Mouse (Mus musculus) forebrain, embryonic 14.5 days (tissue): ENCODE results near the gene Rai14. TPM values are rescaled to one million over a fixed set of nuclear protein-coding genes. Genes with fewer than 3 reads are reported as not detected.

Experiments
- ATAC-seq: fragments of 200-750 bp; cut with Nextera tagmentation; 2 replicates; pipeline ENCODE4 v1.8.0; 2017; ENCODE audit warnings: mild to moderate bottlenecking, moderate library complexity
- DNase-seq: peaks from one replicate; pipeline ENCODE4 v3.0.0-alpha.2; 2015; ENCODE audit warnings: low spot score
- H3K27ac ChIP-seq: fragments of 300-500 bp; sonication (generic); 2 replicates; pipeline ENCODE4 v1.5.1; 2014; ENCODE audit warnings: low read depth, mild to moderate bottlenecking, control low read depth, low read length, moderate library complexity
- H3K27me3 ChIP-seq: fragments of 300-500 bp; sonication (generic); replicated peaks from 2 replicates; pipeline ENCODE4 v1.6.1; 2014; ENCODE audit warnings: low read length, control low read depth, mixed read lengths; ENCODE audit not compliant: control insufficient read depth, insufficient read depth
- H3K36me3 ChIP-seq: fragments of 300-500 bp; sonication (generic); 2 replicates; pipeline ENCODE4 v1.6.1; 2014; ENCODE audit warnings: low read length, control low read depth; ENCODE audit not compliant: control insufficient read depth, insufficient read depth
- H3K4me1 ChIP-seq: fragments of 300-500 bp; sonication (generic); 2 replicates; pipeline ENCODE4 v1.6.1; 2014; ENCODE audit warnings: antibody characterized with exemption, low read length, control low read depth; ENCODE audit not compliant: control insufficient read depth, insufficient read depth
- H3K4me2 ChIP-seq: fragments of 300-500 bp; sonication (generic); 2 replicates; pipeline ENCODE4 v1.6.1; 2014; ENCODE audit warnings: mild to moderate bottlenecking, control low read depth, low read length
- H3K4me3 ChIP-seq: fragments of 300-500 bp; sonication (generic); 2 replicates; pipeline ENCODE4 v1.5.1; 2014; ENCODE audit warnings: low read depth, low read length, control low read depth
- H3K9ac ChIP-seq: fragments of 300-500 bp; sonication (generic); 2 replicates; pipeline ENCODE4 v1.6.1; 2014; ENCODE audit warnings: mild to moderate bottlenecking, low read length, control low read depth, moderate library complexity
- H3K9me3 ChIP-seq: fragments of 300-500 bp; sonication (generic); replicated peaks from 2 replicates; pipeline ENCODE4 v1.6.1; 2016; ENCODE audit warnings: low read length, control low read depth, mixed read lengths; ENCODE audit not compliant: control insufficient read depth
- WGBS: fragments of 180-500 bp; shearing (Covaris S2); extraction: QIAGEN DNeasy Blood & Tissue Kit; methylation state at CpG from one replicate; pipeline ENCODE4 v1.1.7; 2014; 5-methylcytosine and 5-hydroxymethylcytosine counted together
- polyA plus RNA-seq: library from polyadenylated mRNA; unstranded; fragments of >200 nt; fragmentation: Nextera tagmentation; extraction: Ambion mirVana; gene quantifications from 2 replicates; pipeline ENCODE4 v1.2.1, GENCODE M21; 2014

Rai14 gene
- polyA plus RNA-seq, 1 experiment from 2014 or later, result 28.7 TPM

- WGBS, result 52% methylated on average over 5 of the region's 5 CpGs
- no peak for DNase-seq
These were observed 41.5 kb downstream of the Rai14 start for GRCm38 (mm10) chr15:10672880-10673279.

GRCm38 (mm10) chr15:10671868-10672267 is 42.6 kb downstream of the Rai14 start:
- ATAC-seq (no peak), DNase-seq (no peak)
- Histone ChIP-seq H3K9ac (no peak overlapping the region), H3K9me3 (no peaks in the 10 kb centered on the region), H3K4me1 (no peaks in the 10 kb centered on the region), H3K27ac (no peak overlapping the region), H3K27me3 (no peaks in the 10 kb centered on the region), H3K4me2 (no peak overlapping the region), H3K4me3 (no peak overlapping the region), H3K36me3 (no peaks in the 10 kb centered on the region)
- 87% methylated on average over 4 of the region's 4 CpGs for WGBS

More at GRCm38 (mm10) chr15:10672880-10673279, 41.5 kb downstream of the Rai14 start:
- no peak overlapping the region for H3K4me3 ChIP-seq
- no peak for ATAC-seq
- H3K4me2 ChIP-seq, result no peak overlapping the region
- no peaks in the 10 kb centered on the region for H3K4me1 ChIP-seq
- H3K9ac ChIP-seq, result no peak overlapping the region
- H3K27ac ChIP-seq, result no peak overlapping the region; the same call in 1 of the 2 replicates
- no peaks in the 10 kb centered on the region for H3K27me3 ChIP-seq
- H3K9me3 ChIP-seq, result no peaks in the 10 kb centered on the region
- no peaks in the 10 kb centered on the region for H3K36me3 ChIP-seq

- Histone ChIP-seq H3K36me3 (no peaks in the 10 kb centered on the region), H3K27me3 (no peaks in the 10 kb centered on the region), H3K9me3 (no peaks in the 10 kb centered on the region), H3K4me2 (no peak overlapping the region), H3K27ac (no peak overlapping the region), H3K9ac (no peak overlapping the region), H3K4me3 (no peak overlapping the region), H3K4me1 (no peaks in the 10 kb centered on the region)
- no peak for DNase-seq
- 84% methylated on average over 7 of the region's 7 CpGs for WGBS
- ATAC-seq, result no peak
These were observed 44.3 kb downstream of the Rai14 start for GRCm38 (mm10) chr15:10670107-10670506.

- ATAC-seq (0 out of 2 replicates have a peak, but pooled peaks have one; percentile 14), DNase-seq (no peak)
- Histone ChIP-seq H3K9ac (no peak overlapping the region), H3K9me3 (no peaks in the 10 kb centered on the region), H3K4me1 (no peaks in the 10 kb centered on the region), H3K36me3 (no peaks in the 10 kb centered on the region), H3K4me3 (no peak overlapping the region), H3K4me2 (no peak overlapping the region), H3K27me3 (no peaks in the 10 kb centered on the region), H3K27ac (no peak overlapping the region)
- 67% methylated on average over 10 of the region's 10 CpGs for WGBS
These were observed 46.1 kb downstream of the Rai14 start for GRCm38 (mm10) chr15:10668120-10668900.

- H3K4me3 ChIP-seq, result no peak overlapping the region
- WGBS, result 85% methylated on average over 8 of the region's 8 CpGs
- no peaks in the 10 kb centered on the region for H3K27me3 ChIP-seq
- no peaks in the 10 kb centered on the region for H3K4me1 ChIP-seq
- H3K9ac ChIP-seq, result no peak overlapping the region
- DNase-seq, result no peak
- no peak overlapping the region for H3K4me2 ChIP-seq
- no peaks in the 10 kb centered on the region for H3K36me3 ChIP-seq
- H3K9me3 ChIP-seq, result no peaks in the 10 kb centered on the region
- no peak overlapping the region for H3K27ac ChIP-seq
- ATAC-seq, result no peak
These were observed 48.6 kb downstream of the Rai14 start for GRCm38 (mm10) chr15:10665816-10666215.

GRCm38 (mm10) chr15:10664529-10664898 is 49.9 kb downstream of the Rai14 start:
- Histone ChIP-seq H3K4me2 (no peak overlapping the region), H3K27me3 (no peaks in the 10 kb centered on the region), H3K27ac (no peak overlapping the region), H3K9ac (no peak overlapping the region), H3K4me1 (no peaks in the 10 kb centered on the region), H3K9me3 (no peaks in the 10 kb centered on the region), H3K4me3 (no peak overlapping the region), H3K36me3 (no peaks in the 10 kb centered on the region)
- 92% methylated on average over 5 of the region's 5 CpGs for WGBS
- no peak for ATAC-seq
- DNase-seq, result no peak

- Histone ChIP-seq H3K27me3 (no peaks in the 10 kb centered on the region), H3K9me3 (no peaks in the 10 kb centered on the region), H3K4me3 (no peak overlapping the region), H3K36me3 (no peaks in the 10 kb centered on the region), H3K4me1 (no peaks in the 10 kb centered on the region), H3K27ac (no peak overlapping the region), H3K4me2 (no peak overlapping the region), H3K9ac (no peak overlapping the region)
- DNase-seq, result no peak
- ATAC-seq, result no peak
- WGBS, result 91% methylated on average over 5 of the region's 5 CpGs
These were observed 50.5 kb downstream of the Rai14 start for GRCm38 (mm10) chr15:10663793-10664528.

- 52% methylated on average over 3 of the region's 3 CpGs for WGBS
- ATAC-seq, result peak; percentile 66
- Histone ChIP-seq H3K36me3 (no peaks in the 10 kb centered on the region), H3K4me3 (no peak overlapping the region), H3K27ac (no peak overlapping the region; the same call in 1 of the 2 replicates), H3K27me3 (no peaks in the 10 kb centered on the region), H3K9me3 (no peaks in the 10 kb centered on the region), H3K9ac (no peak overlapping the region), H3K4me1 (no peaks in the 10 kb centered on the region), H3K4me2 (no peak overlapping the region)
- peak; percentile 19 for DNase-seq
These were observed 52.3 kb downstream of the Rai14 start for GRCm38 (mm10) chr15:10661961-10662606.
